Comparison of ENCODE assay signal across 35 mouse cellular contexts in the genomic region with DNA sequence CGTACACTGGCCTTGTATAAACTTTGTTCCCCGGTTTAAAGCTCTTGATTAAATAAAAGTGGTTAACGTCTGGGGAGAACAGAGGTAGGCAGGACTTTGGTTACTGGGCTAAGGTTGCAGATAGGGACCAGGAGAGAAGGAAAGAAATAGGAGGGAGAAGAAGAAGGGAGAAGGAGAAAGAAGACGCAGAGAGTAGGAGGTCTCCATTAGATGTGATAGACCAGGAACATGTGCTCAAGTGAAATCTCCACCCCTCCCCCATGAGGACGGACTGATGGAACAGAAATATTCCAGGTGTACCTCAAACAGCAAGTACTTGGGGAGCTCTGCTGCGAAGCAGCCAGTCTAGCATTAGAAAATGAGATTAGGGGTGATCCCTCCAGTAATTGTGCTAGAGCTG. TPM values are rescaled to one million over a fixed set of nuclear protein-coding genes. Genes with fewer than 3 reads are reported as not detected.
DNase-seq lines count a peak whose midpoint lies in the region; ATAC-seq and TF ChIP-seq lines count a peak whose summit lies in the region.
"Had no signal": no experiment of that assay in that cellular context is flagged by ENCODE, and none has a peak within 500 bp of the region (broad histone marks: within the 10 kb centered on the region; RNA-seq: fewer than 3 reads in every experiment).

No protein-coding gene starts in this region.

- H3K4me1 ChIP-seq in midbrain, embryonic 11.5 days (ENCODE audit: control insufficient read depth, insufficient read depth, low read length), result no peaks in the 10 kb centered on the region
- H3K4me1 ChIP-seq in midbrain, embryonic 15.5 days, result no peaks in the 10 kb centered on the region
- H3K4me1 ChIP-seq in thymus, adult 2 months (replicated peaks; ENCODE audit: control insufficient read depth, insufficient read depth, low read length), result no peaks in the 10 kb centered on the region

- DNase-seq in gastrocnemius, adult 2 months, result no peak
- DNase-seq in gastrocnemius, adult 8-10 months (ENCODE audit: low spot score in 2 of 2), result no peak
- peak; percentile 54 for DNase-seq in kidney, adult 9 months
- no peak for DNase-seq in kidney, postnatal 14 days
- DNase-seq in midbrain, embryonic 11.5 days (ENCODE audit: low spot score, missing footprints), result peak; percentile 47
- no peak for DNase-seq in layer of hippocampus, adult 11-12 months (ENCODE audit: low spot score)
- no peak for DNase-seq in thymus, adult 2 months
- DNase-seq: adrenal gland, adult 8-10 months; cerebellum, adult 8-10 months; cerebellum, postnatal 25 days; forebrain, postnatal 0 days; gastrocnemius, postnatal 14 days; heart, postnatal 10 days; layer of hippocampus, postnatal 36 days; left cerebral cortex, postnatal 4 days; thymus, postnatal 25 days had no signal

- H3K4me2 ChIP-seq in midbrain, embryonic 11.5 days, result no peak overlapping the region
- H3K4me2 ChIP-seq in midbrain, embryonic 15.5 days, result no peak overlapping the region
- H3K4me2 ChIP-seq: embryonic facial prominence, embryonic 15.5 days; forebrain, embryonic 12.5 days; hindbrain, embryonic 14.5 days; liver, embryonic 15.5 days; neural tube, embryonic 12.5 days had no signal

- peak overlapping the region; percentile 62 for H3K27ac ChIP-seq in gastrocnemius, adult 2 months
- no peak overlapping the region for H3K27ac ChIP-seq in midbrain, embryonic 11.5 days (ENCODE audit: low read depth, low read length)
- no peak overlapping the region for H3K27ac ChIP-seq in midbrain, embryonic 15.5 days
- no peak overlapping the region for H3K27ac ChIP-seq in thymus, adult 2 months (ENCODE audit: control insufficient read depth, insufficient read depth, low read length)
- H3K27ac ChIP-seq: embryonic facial prominence, embryonic 10.5 days; embryonic facial prominence, embryonic 15.5 days; forebrain, embryonic 12.5 days; heart, embryonic 13.5 days; hindbrain, embryonic 14.5 days; lung, embryonic 15.5 days; midbrain, embryonic 10.5 days; neural tube, embryonic 12.5 days had no signal

- intact Hi-C loops in gastrocnemius, adult 2 months (cut with DNase I), result no loop called here

- no peak for TF ChIP-seq CTCF in gastrocnemius, adult 2 months (IDR thresholded peaks at IDR 0.05)
- no peak for TF ChIP-seq CTCF in thymus, adult 2 months (IDR thresholded peaks at IDR 0.05; ENCODE audit: borderline replicate concordance, control insufficient read depth, extremely low read depth, insufficient read depth, low read length, poor library complexity)

- ATAC-seq in midbrain, embryonic 11.5 days (ENCODE audit: low FRiP score), result no peak
- ATAC-seq in midbrain, embryonic 15.5 days (replicated peaks), result no peak
- ATAC-seq: forebrain, postnatal 0 days had no signal

- no peaks in the 10 kb centered on the region for H3K36me3 ChIP-seq in midbrain, embryonic 11.5 days (ENCODE audit: control insufficient read depth, insufficient read depth, low read length)
- H3K36me3 ChIP-seq in midbrain, embryonic 15.5 days (replicated peaks), result no peaks in the 10 kb centered on the region
- no peaks in the 10 kb centered on the region for H3K36me3 ChIP-seq in thymus, adult 2 months (ENCODE audit: control insufficient read depth, insufficient read depth, low read length)
- H3K36me3 ChIP-seq: embryonic facial prominence, embryonic 10.5 days; embryonic facial prominence, embryonic 15.5 days; forebrain, embryonic 12.5 days; heart, embryonic 13.5 days; liver, embryonic 15.5 days; lung, embryonic 15.5 days; midbrain, embryonic 10.5 days; neural tube, embryonic 12.5 days had no signal

- 84% methylated on average over 6 of the region's 6 CpGs for WGBS in midbrain, embryonic 11.5 days
- 89% methylated on average over 6 of the region's 6 CpGs for WGBS in midbrain, embryonic 15.5 days
- 98% methylated on average over 6 of the region's 6 CpGs for WGBS in thymus, adult 2 months

- no peak overlapping the region for H3K4me3 ChIP-seq in gastrocnemius, adult 2 months
- no peak overlapping the region for H3K4me3 ChIP-seq in midbrain, embryonic 11.5 days (ENCODE audit: low read depth, low read length)
- no peak overlapping the region for H3K4me3 ChIP-seq in midbrain, embryonic 15.5 days
- no peak overlapping the region for H3K4me3 ChIP-seq in thymus, adult 2 months (ENCODE audit: control insufficient read depth, insufficient read depth, low read length)
- H3K4me3 ChIP-seq: embryonic facial prominence, embryonic 10.5 days; embryonic facial prominence, embryonic 15.5 days; forebrain, embryonic 12.5 days; heart, embryonic 13.5 days; liver, embryonic 15.5 days; lung, embryonic 15.5 days; midbrain, embryonic 10.5 days; myocyte; neural tube, embryonic 12.5 days had no signal

- no peaks in the 10 kb centered on the region for H3K9me3 ChIP-seq in midbrain, embryonic 11.5 days (ENCODE audit: control insufficient read depth, low read length)
- no peaks in the 10 kb centered on the region for H3K9me3 ChIP-seq in midbrain, embryonic 15.5 days
- H3K9me3 ChIP-seq: embryonic facial prominence, embryonic 10.5 days; embryonic facial prominence, embryonic 15.5 days; forebrain, embryonic 12.5 days; heart, embryonic 13.5 days; liver, embryonic 15.5 days; lung, embryonic 15.5 days; midbrain, embryonic 10.5 days; neural tube, embryonic 12.5 days had no signal

- no peak for TF ChIP-seq POLR2A in thymus, adult 2 months (IDR thresholded peaks at IDR 0.05; ENCODE audit: control insufficient read depth, extremely low read depth, insufficient read depth, low read length, poor library complexity)

- no peak overlapping the region for H3K9ac ChIP-seq in midbrain, embryonic 11.5 days (ENCODE audit: low read length)
- H3K9ac ChIP-seq in midbrain, embryonic 15.5 days, result no peak overlapping the region
- H3K9ac ChIP-seq: embryonic facial prominence, embryonic 15.5 days; forebrain, embryonic 12.5 days; forebrain, postnatal 0 days; hindbrain, embryonic 14.5 days; liver, embryonic 15.5 days; lung, embryonic 15.5 days; neural tube, embryonic 12.5 days had no signal

- no peaks in the 10 kb centered on the region for H3K27me3 ChIP-seq in midbrain, embryonic 11.5 days (ENCODE audit: control insufficient read depth, insufficient read depth, low read length)
- H3K27me3 ChIP-seq in midbrain, embryonic 15.5 days (replicated peaks), result no peaks in the 10 kb centered on the region
- no peaks in the 10 kb centered on the region; the same call in 1 of the 2 replicates for H3K27me3 ChIP-seq in thymus, adult 2 months (ENCODE audit: control insufficient read depth, insufficient read depth, low read length)
- H3K27me3 ChIP-seq: embryonic facial prominence, embryonic 15.5 days; lung, embryonic 15.5 days; neural tube, embryonic 12.5 days had no signal

RNA-seq across cellular contexts. Expression of a gene that starts 8.7 kb away (rescaled TPM):
- 10 to 100 TPM; 28.4 to 68.7 TPM for total RNA-seq in gastrocnemius, adult 2 months (2021)
- 10 to 100 TPM; 22.2 to 45.2 (median 34.7) TPM for total RNA-seq in gastrocnemius, adult 8-10 months (2022)
- polyA plus RNA-seq in midbrain, embryonic 11.5 days (2014; fragmentation: Nextera tagmentation; extraction: Ambion mirVana), result 33.9 and 34.8 TPM in 2 replicates
- polyA plus RNA-seq in midbrain, embryonic 15.5 days (2015; fragmentation: Nextera tagmentation; extraction: Ambion mirVana), result 20.8 and 21.6 TPM in 2 replicates
- polyA plus RNA-seq in thymus, adult 2 months (2012; rRNA removed), result 38.3 and 46.8 TPM in 2 replicates

RNA-seq across cellular contexts. Expression of a gene that starts 20.6 kb away (rescaled TPM):
- total RNA-seq in gastrocnemius, adult 2 months (2021), result under 1 TPM; 0.43 to 0.95 TPM
- total RNA-seq in gastrocnemius, adult 8-10 months (2022), result under 1 TPM; 0.38 to 0.40 (median 0.39) TPM
- 8.6 and 9.7 TPM in 2 replicates for polyA plus RNA-seq in midbrain, embryonic 11.5 days (2014; fragmentation: Nextera tagmentation; extraction: Ambion mirVana)
- polyA plus RNA-seq in midbrain, embryonic 15.5 days (2015; fragmentation: Nextera tagmentation; extraction: Ambion mirVana), result 32.4 and 36.1 TPM in 2 replicates
- polyA plus RNA-seq in thymus, adult 2 months (2012; rRNA removed), result 20.6 and 25.4 TPM in 2 replicates
- total RNA-seq: granulocyte monocyte progenitor cell, adult 5-6 weeks had no signal

RNA-seq across cellular contexts. Expression of a gene that starts 40.4 kb away (rescaled TPM):
- not detected for total RNA-seq in gastrocnemius, adult 2 months (2021)
- not detected for total RNA-seq in gastrocnemius, adult 8-10 months (2022)
- polyA plus RNA-seq in midbrain, embryonic 11.5 days (2014; fragmentation: Nextera tagmentation; extraction: Ambion mirVana), result 0.23 and 0.26 TPM in 2 replicates
- 1.9 and 2.1 TPM in 2 replicates for polyA plus RNA-seq in midbrain, embryonic 15.5 days (2015; fragmentation: Nextera tagmentation; extraction: Ambion mirVana)
- polyA plus RNA-seq in thymus, adult 2 months (2012; rRNA removed), result 0.98 and 1.0 TPM in 2 replicates
- total RNA-seq: CH12.LX; ES-E14; granulocyte monocyte progenitor cell, adult 5-6 weeks; hematopoietic stem cell, adult 5-6 weeks; megakaryocyte progenitor cell, adult 5-6 weeks had no signal
- polyA plus RNA-seq: C2C12; liver, embryonic 15.5 days; myocyte had no signal

RNA-seq across cellular contexts. Expression of a gene that starts 55.0 kb away (rescaled TPM):
- not detected for total RNA-seq in gastrocnemius, adult 2 months (2021)
- not detected for total RNA-seq in gastrocnemius, adult 8-10 months (2022)
- polyA plus RNA-seq in midbrain, embryonic 11.5 days (2014; fragmentation: Nextera tagmentation; extraction: Ambion mirVana), result not detected in 2 replicates
- polyA plus RNA-seq in midbrain, embryonic 15.5 days (2015; fragmentation: Nextera tagmentation; extraction: Ambion mirVana), result 0.15 and 0.17 TPM in 2 replicates
- 0.50 and 0.70 TPM in 2 replicates for polyA plus RNA-seq in thymus, adult 2 months (2012; rRNA removed)
- total RNA-seq: adrenal gland, adult 8-10 months; adrenal gland, postnatal 4 days; ES-E14; gastrocnemius, postnatal 14 days; granulocyte monocyte progenitor cell, adult 5-6 weeks; heart, postnatal 10 days; hematopoietic stem cell, adult 5-6 weeks; megakaryocyte progenitor cell, adult 5-6 weeks had no signal
- polyA plus RNA-seq: C2C12; embryonic facial prominence, embryonic 10.5 days; embryonic facial prominence, embryonic 15.5 days; forebrain, embryonic 12.5 days; heart, embryonic 13.5 days; liver, embryonic 15.5 days; lung, embryonic 15.5 days; midbrain, embryonic 10.5 days; myocyte; stomach, embryonic 14.5 days had no signal

Comparison
In these comparisons a context has a peak if more than half of its experiments do, and no peak if none do; other contexts are left out.
1. DNase-seq: peak in kidney, adult 9 months (single experiment) and midbrain, embryonic 11.5 days (single experiment); none in gastrocnemius, adult 2 months (single experiment), gastrocnemius, adult 8-10 months (0 of 2), kidney, postnatal 14 days (single experiment), layer of hippocampus, adult 11-12 months (single experiment) and thymus, adult 2 months (single experiment).